Mouse (Mus musculus): ENCODE data around the gene Npy5r. TPM values are rescaled to one million over a fixed set of nuclear protein-coding genes. Genes with fewer than 3 reads are reported as not detected.

Npy5r gene
- not detected for polyA plus RNA-seq (2012; fragmentation: generic; extraction: Trizol)

DNA sequence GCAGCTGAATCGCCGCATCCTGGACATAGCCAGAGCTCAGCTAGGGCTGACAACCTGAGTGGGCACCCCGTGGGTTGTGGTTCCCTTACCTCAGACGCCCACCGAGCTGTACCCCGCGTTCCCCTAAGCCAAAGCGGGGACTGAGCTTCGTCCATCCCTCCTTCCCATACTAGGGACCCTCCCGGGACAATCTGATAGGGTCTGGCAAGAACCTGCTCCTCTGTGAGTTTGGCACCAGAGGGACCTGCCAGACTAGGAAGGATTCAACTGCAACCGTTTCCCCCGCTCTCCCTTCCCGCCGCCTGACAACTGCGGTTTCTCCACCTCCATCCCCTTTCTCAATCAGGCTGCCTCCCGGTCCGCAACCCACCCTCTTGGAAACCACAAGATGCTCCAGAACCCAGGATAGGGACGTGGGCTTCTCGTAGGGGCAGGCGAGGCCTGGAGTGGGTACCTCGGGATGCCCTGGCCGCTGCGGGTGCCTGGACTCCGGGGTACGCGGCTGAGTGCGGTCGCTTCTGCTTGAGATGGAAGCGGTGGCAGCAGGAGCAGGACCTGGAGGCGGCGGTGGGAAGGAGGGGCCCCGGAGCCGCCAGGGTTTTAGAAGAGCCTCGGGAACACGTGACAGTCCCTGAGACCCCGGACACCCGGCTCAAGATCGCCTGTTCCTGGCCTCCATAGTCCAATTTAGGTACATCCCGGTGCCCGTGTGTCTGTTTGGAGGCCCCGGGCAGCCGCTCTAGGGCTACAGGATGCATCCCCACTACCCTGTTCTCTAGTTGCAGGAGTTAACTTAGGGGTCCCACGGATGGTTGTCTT, at the start of gene Npy5r:
Gene Npy5r, minus strand, starts transcription at position 618 of the 819 bp plus-strand sequence.
- no peak within 1 kb of the TSS for H3K4me2 ChIP-seq (ENCODE audit: low read depth)
- no peaks in the 10 kb centered on the region for H3K79me2 ChIP-seq (ENCODE audit: control insufficient read depth, insufficient read depth)
- H3K36me3 ChIP-seq (ENCODE audit: control insufficient read depth, insufficient read depth), result no peaks in the 10 kb centered on the region
- H3ac ChIP-seq (ENCODE audit: control insufficient read depth, insufficient read length), result no peak within 1 kb of the TSS
- no peaks in the 10 kb centered on the region for H3K27me3 ChIP-seq (ENCODE audit: control insufficient read depth, insufficient read depth, insufficient read length)
- H3K4me3 ChIP-seq, result no peak within 1 kb of the TSS
- TF ChIP-seq TCF12 (IDR thresholded peaks at IDR 0.05; ENCODE audit: insufficient read depth, poor library complexity, severe bottlenecking) (no peak), USF1 (IDR thresholded peaks at IDR 0.05; ENCODE audit: low read depth) (no peak), MAX (IDR thresholded peaks at IDR 0.05; ENCODE audit: low read depth) (no peak), POLR2AphosphoS2 (IDR thresholded peaks at IDR 0.05; ENCODE audit: insufficient read length, low read depth) (no peak), SRF (IDR thresholded peaks at IDR 0.05; ENCODE audit: control insufficient read depth, insufficient read length, low read depth) (no peak), MYOG (IDR thresholded peaks at IDR 0.05; ENCODE audit: control insufficient read depth in 1 of 3, insufficient read depth in 1 of 3, insufficient read length in 2 of 3, low read depth in 2 of 3) (no peak), CEBPB (IDR thresholded peaks at IDR 0.05; ENCODE audit: insufficient read depth, poor library complexity, severe bottlenecking) (no peak), REST (IDR thresholded peaks at IDR 0.05; ENCODE audit: insufficient read depth, insufficient read length) (no peak), POLR2A (IDR thresholded peaks at IDR 0.05; ENCODE audit: insufficient read length, low read depth) (no peak), MYOD1 (IDR thresholded peaks at IDR 0.05; ENCODE audit: control insufficient read depth in 1 of 3, insufficient read length in 2 of 3, low read depth in 2 of 3) (no peak), TCF3 (IDR thresholded peaks at IDR 0.05; ENCODE audit: insufficient read length, low read depth) (no peak), E2F4 (IDR thresholded peaks at IDR 0.05; ENCODE audit: insufficient read depth) (no peak)

DNA sequence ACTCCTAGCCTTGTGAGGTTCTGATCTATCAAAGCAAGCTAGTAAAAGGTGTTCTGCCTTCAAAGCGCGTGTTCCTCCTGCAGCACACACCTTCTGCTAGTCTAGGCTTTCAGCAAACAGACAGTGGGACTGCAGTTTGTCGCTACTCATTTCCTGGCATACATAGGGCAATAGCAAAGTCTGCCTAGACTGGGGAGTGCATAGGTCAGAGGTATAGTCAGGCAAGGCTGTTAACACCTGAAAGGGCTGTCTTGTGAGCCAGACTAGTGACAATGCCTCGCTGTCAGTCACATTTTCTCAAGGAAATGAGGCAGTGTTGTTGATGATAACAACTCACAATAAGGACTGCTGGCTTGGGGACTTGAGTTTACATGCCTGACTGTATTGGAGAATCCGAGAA, 44.0 kb upstream of the Npy5r start:
- TF ChIP-seq MYOD1 (IDR thresholded peaks at IDR 0.05; ENCODE audit: control insufficient read depth in 1 of 3, insufficient read length in 2 of 3, low read depth in 2 of 3) (no peak), SRF (IDR thresholded peaks at IDR 0.05; ENCODE audit: control insufficient read depth, insufficient read length, low read depth) (no peak), USF1 (IDR thresholded peaks at IDR 0.05; ENCODE audit: low read depth) (no peak), CEBPB (IDR thresholded peaks at IDR 0.05; ENCODE audit: insufficient read depth, poor library complexity, severe bottlenecking) (no peak), E2F4 (IDR thresholded peaks at IDR 0.05; ENCODE audit: insufficient read depth) (no peak), REST (IDR thresholded peaks at IDR 0.05; ENCODE audit: insufficient read depth, insufficient read length) (no peak), MAX (IDR thresholded peaks at IDR 0.05; ENCODE audit: low read depth) (no peak), POLR2A (IDR thresholded peaks at IDR 0.05; ENCODE audit: insufficient read length, low read depth) (no peak), POLR2AphosphoS2 (IDR thresholded peaks at IDR 0.05; ENCODE audit: insufficient read length, low read depth) (no peak), MYOG (IDR thresholded peaks at IDR 0.05; ENCODE audit: control insufficient read depth in 1 of 3, insufficient read depth in 1 of 3, insufficient read length in 2 of 3, low read depth in 2 of 3) (no peak), TCF3 (IDR thresholded peaks at IDR 0.05; ENCODE audit: insufficient read length, low read depth) (no peak), TCF12 (IDR thresholded peaks at IDR 0.05; ENCODE audit: insufficient read depth, poor library complexity, severe bottlenecking) (no peak)
- H3K4me3 ChIP-seq, result no peak overlapping the region
- no peak overlapping the region for H3K4me2 ChIP-seq (ENCODE audit: low read depth)
- H3K79me2 ChIP-seq (ENCODE audit: control insufficient read depth, insufficient read depth), result no peaks in the 10 kb centered on the region
- H3ac ChIP-seq (ENCODE audit: control insufficient read depth, insufficient read length), result no peak overlapping the region
- no peaks in the 10 kb centered on the region for H3K36me3 ChIP-seq (ENCODE audit: control insufficient read depth, insufficient read depth)
- H3K27me3 ChIP-seq (ENCODE audit: control insufficient read depth, insufficient read depth, insufficient read length), result no peaks in the 10 kb centered on the region

DNA sequence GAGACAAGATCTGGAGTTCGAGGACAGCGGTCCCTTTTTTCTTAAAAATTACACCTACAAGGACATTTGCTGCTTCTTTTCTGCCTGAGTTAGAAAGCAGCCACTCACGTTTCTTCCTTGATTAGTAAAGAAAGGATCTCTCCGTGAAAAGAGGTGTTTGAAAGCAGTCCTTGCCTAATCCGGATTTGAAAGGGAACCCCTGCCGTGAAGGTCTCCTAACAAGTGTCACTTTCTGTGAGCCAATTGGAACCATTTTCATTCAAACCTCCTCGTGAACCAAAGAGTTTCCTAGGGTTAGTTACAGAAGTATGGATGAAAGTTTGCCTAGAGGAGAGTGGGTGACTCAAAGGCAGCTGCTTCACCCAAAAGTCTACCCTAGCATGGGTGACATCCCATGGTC, 41.5 kb upstream of the Npy5r start:
- no peaks in the 10 kb centered on the region for H3K79me2 ChIP-seq (ENCODE audit: control insufficient read depth, insufficient read depth)
- H3K4me2 ChIP-seq (ENCODE audit: low read depth), result no peak overlapping the region
- no peak overlapping the region for H3K4me3 ChIP-seq
- no peaks in the 10 kb centered on the region for H3K27me3 ChIP-seq (ENCODE audit: control insufficient read depth, insufficient read depth, insufficient read length)
- no peak for TF ChIP-seq MYOG (IDR thresholded peaks at IDR 0.05; ENCODE audit: control insufficient read depth in 1 of 3, insufficient read depth in 1 of 3, insufficient read length in 2 of 3, low read depth in 2 of 3)
- TF ChIP-seq SRF (IDR thresholded peaks at IDR 0.05; ENCODE audit: control insufficient read depth, insufficient read length, low read depth), result no peak
- no peak for TF ChIP-seq POLR2AphosphoS2 (IDR thresholded peaks at IDR 0.05; ENCODE audit: insufficient read length, low read depth)
- no peak for TF ChIP-seq USF1 (IDR thresholded peaks at IDR 0.05; ENCODE audit: low read depth)
- TF ChIP-seq MYOD1 (IDR thresholded peaks at IDR 0.05; ENCODE audit: control insufficient read depth in 1 of 3, insufficient read length in 2 of 3, low read depth in 2 of 3), result no peak
- no peak for TF ChIP-seq REST (IDR thresholded peaks at IDR 0.05; ENCODE audit: insufficient read depth, insufficient read length)
- TF ChIP-seq E2F4 (IDR thresholded peaks at IDR 0.05; ENCODE audit: insufficient read depth), result no peak
- TF ChIP-seq TCF12 (IDR thresholded peaks at IDR 0.05; ENCODE audit: insufficient read depth, poor library complexity, severe bottlenecking), result no peak
- no peak for TF ChIP-seq POLR2A (IDR thresholded peaks at IDR 0.05; ENCODE audit: insufficient read length, low read depth)
- TF ChIP-seq CEBPB (IDR thresholded peaks at IDR 0.05; ENCODE audit: insufficient read depth, poor library complexity, severe bottlenecking), result no peak
- TF ChIP-seq MAX (IDR thresholded peaks at IDR 0.05; ENCODE audit: low read depth), result no peak
- no peak for TF ChIP-seq TCF3 (IDR thresholded peaks at IDR 0.05; ENCODE audit: insufficient read length, low read depth)
- no peaks in the 10 kb centered on the region for H3K36me3 ChIP-seq (ENCODE audit: control insufficient read depth, insufficient read depth)
- H3ac ChIP-seq (ENCODE audit: control insufficient read depth, insufficient read length), result no peak overlapping the region

DNA sequence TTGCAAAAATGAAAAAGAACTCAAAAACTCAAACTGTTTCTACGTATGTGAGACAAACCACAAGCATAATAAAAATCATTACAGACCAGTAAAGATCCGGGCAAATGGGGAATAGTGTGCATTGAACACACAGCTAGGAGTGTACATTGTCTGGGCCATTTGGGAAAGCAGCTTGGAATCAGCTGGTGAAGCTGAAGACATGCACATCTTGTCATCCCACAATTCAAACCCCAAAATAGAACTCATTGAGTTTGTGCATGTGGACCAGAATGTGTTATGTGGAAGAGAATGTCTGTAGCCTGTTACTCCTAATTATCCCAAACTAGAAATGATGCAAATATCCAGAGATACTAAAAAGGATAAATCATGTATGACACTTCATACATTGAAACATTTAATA, 34.9 kb upstream of the Npy5r start:
- no peak overlapping the region for H3K4me3 ChIP-seq
- no peak overlapping the region for H3K4me2 ChIP-seq (ENCODE audit: low read depth)
- TF ChIP-seq CEBPB (IDR thresholded peaks at IDR 0.05; ENCODE audit: insufficient read depth, poor library complexity, severe bottlenecking), result no peak
- TF ChIP-seq MAX (IDR thresholded peaks at IDR 0.05; ENCODE audit: low read depth), result no peak
- TF ChIP-seq TCF3 (IDR thresholded peaks at IDR 0.05; ENCODE audit: insufficient read length, low read depth), result no peak
- no peak for TF ChIP-seq SRF (IDR thresholded peaks at IDR 0.05; ENCODE audit: control insufficient read depth, insufficient read length, low read depth)
- TF ChIP-seq REST (IDR thresholded peaks at IDR 0.05; ENCODE audit: insufficient read depth, insufficient read length), result no peak
- no peak for TF ChIP-seq E2F4 (IDR thresholded peaks at IDR 0.05; ENCODE audit: insufficient read depth)
- no peak for TF ChIP-seq USF1 (IDR thresholded peaks at IDR 0.05; ENCODE audit: low read depth)
- TF ChIP-seq MYOD1 (IDR thresholded peaks at IDR 0.05; ENCODE audit: control insufficient read depth in 1 of 3, insufficient read length in 2 of 3, low read depth in 2 of 3), result no peak
- TF ChIP-seq MYOG (IDR thresholded peaks at IDR 0.05; ENCODE audit: control insufficient read depth in 1 of 3, insufficient read depth in 1 of 3, insufficient read length in 2 of 3, low read depth in 2 of 3), result no peak
- no peak for TF ChIP-seq POLR2A (IDR thresholded peaks at IDR 0.05; ENCODE audit: insufficient read length, low read depth)
- TF ChIP-seq TCF12 (IDR thresholded peaks at IDR 0.05; ENCODE audit: insufficient read depth, poor library complexity, severe bottlenecking), result no peak
- TF ChIP-seq POLR2AphosphoS2 (IDR thresholded peaks at IDR 0.05; ENCODE audit: insufficient read length, low read depth), result no peak
- no peaks in the 10 kb centered on the region for H3K79me2 ChIP-seq (ENCODE audit: control insufficient read depth, insufficient read depth)
- H3K27me3 ChIP-seq (ENCODE audit: control insufficient read depth, insufficient read depth, insufficient read length), result no peaks in the 10 kb centered on the region
- H3ac ChIP-seq (ENCODE audit: control insufficient read depth, insufficient read length), result no peak overlapping the region
- no peaks in the 10 kb centered on the region for H3K36me3 ChIP-seq (ENCODE audit: control insufficient read depth, insufficient read depth)

All from myocyte (in vitro differentiated cells).